Mouse (Mus musculus) c-Kit-positive CD71-positive TER-119-negative erythroid progenitor cells, embryonic 14.5 days (primary cell): Measurements from ENCODE around the gene Pard6a.

Source experiments
- DNase-seq: peaks from one replicate; pipeline ENCODE4 v3.0.0-alpha.2; 2013; ENCODE audit warnings: low read depth

Gene Pard6a

DNA sequence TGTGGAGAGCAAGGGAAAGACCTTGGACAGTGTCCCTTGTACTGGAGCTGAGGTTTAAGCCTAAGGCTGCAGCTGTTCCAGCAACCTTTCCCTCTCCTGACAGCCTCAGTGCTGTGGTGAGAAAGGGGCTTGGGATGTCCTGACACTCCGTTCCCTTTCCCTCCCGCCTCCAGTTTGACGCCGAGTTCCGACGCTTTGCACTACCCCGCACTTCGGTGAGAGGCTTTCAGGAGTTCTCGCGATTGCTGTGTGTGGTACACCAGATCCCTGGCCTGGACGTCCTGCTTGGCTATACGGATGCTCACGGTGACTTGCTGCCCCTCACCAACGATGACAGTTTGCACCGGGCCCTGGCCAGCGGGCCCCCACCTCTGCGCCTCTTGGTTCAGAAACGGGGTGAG is 1.1 kb downstream of the Pard6a start:
- no peak for DNase-seq

GRCm38 (mm10) chr8:105702731-105703415 is 1.9 kb downstream of the Pard6a start:
- DNase-seq: no peak

DNA sequence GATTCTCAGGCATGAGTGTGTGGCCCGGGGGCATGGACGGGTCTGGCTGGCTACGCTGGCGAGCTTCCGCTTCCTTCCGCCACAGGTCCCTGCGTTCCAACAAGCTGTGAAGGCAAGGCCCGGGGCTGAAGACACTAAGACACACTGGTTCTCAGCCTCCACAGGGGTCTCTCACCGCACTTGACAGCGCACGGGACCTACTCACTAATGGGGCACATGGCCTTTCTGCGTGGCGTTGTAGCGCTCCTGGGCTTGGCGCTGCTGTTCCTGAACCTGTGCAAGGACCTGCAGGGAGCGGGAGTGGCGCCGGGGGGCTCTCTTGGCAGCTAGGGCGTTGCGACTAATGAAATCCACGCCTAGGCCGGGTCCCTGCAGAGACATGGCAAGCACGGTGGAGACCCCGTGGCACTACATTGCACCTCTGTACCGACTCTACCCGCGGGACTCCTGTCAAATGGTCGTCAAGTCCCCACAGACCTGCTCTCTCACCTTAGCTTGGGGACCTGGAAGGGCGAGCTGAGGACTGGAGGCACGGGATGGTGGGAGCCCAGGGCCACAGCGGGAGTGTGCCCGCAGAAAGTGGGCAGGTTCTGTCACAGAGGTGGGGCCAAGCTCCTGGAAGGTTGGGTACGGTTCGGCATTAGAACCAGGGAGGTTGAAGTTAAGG is 3.3 kb downstream of the Pard6a start:
- DNase-seq: no peak

GRCm38 (mm10) chr8:105704955-105705354 is 4.0 kb downstream of the Pard6a start:
- no peak for DNase-seq

GRCm38 (mm10) chr8:105706426-105706825 is 5.5 kb downstream of the Pard6a start:
- DNase-seq: no peak

DNA sequence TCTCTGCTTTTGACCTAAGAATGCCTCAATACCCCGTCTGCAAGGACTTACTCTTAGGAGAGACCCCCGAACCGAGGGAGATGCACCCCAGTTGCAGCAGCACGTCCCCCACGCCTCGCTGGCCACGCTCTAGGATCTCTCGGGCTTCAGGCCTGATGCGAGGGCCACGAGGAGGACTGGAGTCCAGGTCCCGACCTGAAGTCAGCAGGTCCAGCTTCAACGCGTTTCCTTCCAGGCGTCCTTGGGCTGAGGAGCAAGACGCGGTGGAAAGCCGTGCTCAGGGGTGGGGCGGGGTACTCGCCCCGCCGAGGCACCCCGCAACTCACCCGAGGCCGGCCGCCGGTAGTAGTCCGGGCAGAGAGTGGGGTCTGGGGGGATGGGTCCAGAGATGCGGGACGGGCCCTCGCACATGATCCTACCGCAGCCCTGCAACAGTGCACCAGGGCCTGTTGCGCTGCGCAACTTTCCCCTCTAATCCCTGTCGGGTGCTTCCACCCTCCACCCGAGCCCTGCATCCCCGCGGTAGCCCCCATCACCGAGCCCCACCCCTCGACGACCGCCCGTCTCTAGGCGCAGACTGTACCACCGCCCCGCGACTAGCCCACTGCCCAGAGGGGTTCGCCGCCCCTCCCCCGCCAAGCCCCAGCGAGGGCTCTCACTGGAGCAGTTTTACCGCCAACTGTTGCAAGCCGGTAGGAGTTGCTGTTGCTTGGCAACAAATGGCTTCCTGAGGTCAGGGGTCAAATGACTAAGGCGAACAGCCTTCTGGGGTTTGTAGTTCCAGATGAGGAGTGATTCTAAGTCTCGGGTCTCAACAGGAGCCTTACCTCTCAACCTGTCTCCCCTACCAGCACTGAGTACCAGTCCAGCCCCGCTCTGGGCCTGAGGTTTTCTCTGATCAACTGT is 6.8 kb downstream of the Pard6a start, which contains the start of the genes 4933405L10Rik and Enkd1:
Gene 4933405L10Rik (plus strand): TSS at position 158 of the 906 bp plus-strand sequence.
Gene Enkd1 (minus strand): TSS at position 713 of the 906 bp plus-strand sequence.
- peak; percentile 80 for DNase-seq

GRCm38 (mm10) chr8:105708675-105709074 is 7.7 kb downstream of the Pard6a start:
- DNase-seq: no peak

GRCm38 (mm10) chr8:105709317-105709716 is 8.4 kb downstream of the Pard6a start:
- DNase-seq: no peak

DNA sequence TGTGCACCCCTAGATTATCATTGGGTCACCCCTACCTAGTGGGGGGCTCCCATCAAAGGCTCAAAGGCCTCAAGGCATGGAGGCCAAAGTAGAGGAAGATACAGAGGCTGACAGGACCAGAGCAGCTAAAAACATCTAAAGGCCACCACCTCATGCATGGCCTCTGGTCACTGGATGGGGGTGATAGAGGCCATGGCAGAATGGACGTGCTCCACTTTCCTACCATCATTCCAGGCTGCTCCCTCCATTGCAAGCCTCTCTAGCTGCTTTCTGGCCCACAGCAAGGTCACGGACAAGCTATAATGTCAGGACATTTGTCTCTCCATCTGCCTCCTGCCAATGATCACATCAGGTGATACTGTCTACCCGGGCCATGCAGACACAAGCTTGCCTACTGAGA is 11.3 kb downstream of the Pard6a start:
- DNase-seq: no peak

DNA sequence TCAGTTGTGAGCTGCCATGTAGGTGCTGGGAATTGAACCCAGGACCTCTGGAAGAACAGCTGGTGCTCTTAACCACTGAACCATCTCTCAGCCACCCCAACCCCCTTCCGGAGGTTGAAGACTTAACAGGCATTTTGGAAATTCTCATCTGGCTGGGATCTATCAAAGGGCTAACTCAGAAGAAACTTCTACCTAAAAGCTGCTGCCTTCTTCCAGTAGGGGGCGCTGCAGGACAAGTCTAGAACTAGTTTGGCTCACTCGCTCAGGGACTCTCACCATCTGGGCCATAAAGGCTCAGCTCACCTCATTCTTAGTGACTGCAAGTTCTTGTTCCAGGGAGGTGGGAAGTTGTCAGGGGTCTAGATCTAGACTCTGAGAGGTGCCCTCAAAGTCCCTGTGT is 13.2 kb downstream of the Pard6a start:
- DNase-seq: peak; percentile 94

GRCm38 (mm10) chr8:105715042-105715441 is 14.1 kb downstream of the Pard6a start:
- DNase-seq: no peak

DNA sequence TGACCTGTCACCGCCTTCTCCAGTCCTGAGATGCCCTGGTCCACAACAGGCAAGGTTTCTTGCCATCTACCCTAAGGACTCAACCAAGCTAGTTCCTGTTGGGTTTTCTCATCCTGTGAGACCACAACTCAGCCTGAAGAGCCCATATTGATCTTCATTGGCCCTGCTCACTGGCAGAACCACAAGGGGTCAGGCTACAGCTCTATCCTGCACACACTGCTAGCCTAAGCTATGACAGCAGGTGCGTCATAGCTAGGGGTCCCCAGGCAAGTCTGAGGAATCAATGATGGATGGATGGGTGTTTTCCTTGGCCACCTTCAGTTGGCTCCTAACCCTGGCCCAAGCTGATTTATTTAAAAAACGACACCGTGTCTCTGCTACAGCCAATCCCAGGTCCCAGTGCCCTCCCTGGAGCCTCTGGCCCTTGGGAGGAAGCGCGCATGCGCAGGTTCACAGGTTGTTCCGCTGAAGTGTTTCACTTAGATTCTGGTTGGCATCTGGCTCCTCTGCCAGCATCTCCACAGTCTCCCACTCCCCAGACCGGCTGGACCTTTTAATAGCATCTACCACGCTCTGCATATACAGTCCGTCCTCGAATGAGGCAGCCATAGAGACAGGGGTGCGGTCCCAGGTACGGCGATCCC is 15.5 kb downstream of the Pard6a start:
- no peak for DNase-seq

GRCm38 (mm10) chr8:105719637-105720036 is 18.7 kb downstream of the Pard6a start:
- DNase-seq: no peak

DNA sequence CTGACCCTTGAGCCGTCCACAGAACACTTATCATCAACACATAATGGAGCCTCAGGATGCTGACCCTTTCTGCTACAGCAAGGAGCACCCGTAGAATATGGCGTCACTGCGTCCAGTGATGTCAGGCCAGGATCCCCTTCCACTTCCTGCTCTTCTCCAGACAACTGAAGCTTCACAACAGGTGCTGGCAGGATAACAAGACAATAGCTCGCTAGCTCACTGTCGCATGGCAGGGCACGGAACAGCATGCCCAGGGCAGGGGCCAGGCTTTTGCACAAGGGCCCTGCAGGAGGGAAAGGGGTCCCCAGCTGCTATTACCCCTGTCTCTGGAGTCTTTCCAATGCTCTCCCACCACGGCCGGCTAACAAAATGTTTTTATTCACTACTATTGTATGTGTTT is 21.9 kb downstream of the Pard6a start:
- DNase-seq: no peak

GRCm38 (mm10) chr8:105725726-105726125 is 24.8 kb downstream of the Pard6a start:
- DNase-seq: no peak

- no peak for DNase-seq
These were observed 26.6 kb downstream of the Pard6a start for GRCm38 (mm10) chr8:105727397-105728124.

- peak; percentile 29 for DNase-seq
These were observed 31.2 kb downstream of the Pard6a start for GRCm38 (mm10) chr8:105732186-105732585.

- no peak for DNase-seq
These were observed 38.3 kb downstream of the Pard6a start for GRCm38 (mm10) chr8:105739216-105739615.

GRCm38 (mm10) chr8:105743301-105743700 is 42.4 kb downstream of the Pard6a start:
- no peak for DNase-seq

GRCm38 (mm10) chr8:105750606-105751005 is 49.7 kb downstream of the Pard6a start:
- DNase-seq: no peak
